Mouse (Mus musculus): ENCODE measurements around the gene Ttyh1. TPM values are rescaled to one million over a fixed set of nuclear protein-coding genes. Genes with fewer than 3 reads are reported as not detected.
A peak's percentile ranks its signal among the peaks of the same experiment; 100 is the strongest.
"Not testable (repeated sequence)": the region's sequence is repeated elsewhere in the genome, so short reads cannot be mapped to it uniquely, and the experiment has no call there.

The Ttyh1 gene
- polyA plus RNA-seq, 1 experiment from 2014 or later, result 1.1 TPM

GRCm38 (mm10) chr7:4154356-4154755 lies 35.1 kb downstream of the Ttyh1 start:
- no peak for DNase-seq (ENCODE audit: low spot score)
- Histone ChIP-seq H3K4me2 (replicated peaks; ENCODE audit: low read depth, low read length) (no peak overlapping the region), H3K9ac (replicated peaks; ENCODE audit: low read depth) (no peak overlapping the region), H3K4me3 (ENCODE audit: low read depth, low read length) (no peak overlapping the region), H3K4me1 (ENCODE audit: insufficient read depth, low read depth, low read length) (no peaks in the 10 kb centered on the region), H3K27me3 (replicated peaks; ENCODE audit: insufficient read depth, low read length) (no peaks in the 10 kb centered on the region), H3K27ac (ENCODE audit: low read length) (no peak overlapping the region), H3K9me3 (ENCODE audit: low read length) (no peaks in the 10 kb centered on the region), H3K36me3 (ENCODE audit: insufficient read depth, low read length) (no peaks in the 10 kb centered on the region)
- 86% methylated on average over 5 of the region's 5 CpGs for whole genome bisulfite sequencing
- TF ChIP-seq EP300 (IDR thresholded peaks at IDR 0.05) (no peak), CTCF (IDR thresholded peaks at IDR 0.05) (no peak)
- ATAC-seq, result no peak

DNA sequence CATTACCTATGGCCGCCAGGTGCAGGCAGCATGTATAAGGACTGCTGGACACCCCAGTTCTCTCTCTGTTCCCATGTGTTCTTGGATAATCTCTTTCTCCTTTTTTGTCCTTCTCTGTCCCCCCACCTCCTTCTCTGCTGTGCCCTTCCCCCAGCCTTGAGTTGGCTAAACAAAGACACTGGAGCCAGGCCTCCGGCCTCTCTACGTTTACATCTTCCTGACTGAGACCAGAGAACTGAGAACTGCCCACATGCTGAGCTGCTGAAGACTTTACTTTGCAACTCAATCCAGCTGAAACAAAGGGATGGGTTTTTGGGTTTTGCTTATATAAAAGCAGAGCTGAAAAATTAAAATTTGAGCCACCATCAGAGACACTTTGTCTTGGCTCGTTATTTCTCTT lies 35.8 kb downstream of the Ttyh1 start:
- H3K4me2 ChIP-seq (replicated peaks; ENCODE audit: low read depth, low read length), result no peak overlapping the region
- no peak for DNase-seq (ENCODE audit: low spot score)
- no peak for ATAC-seq
- H3K27me3 ChIP-seq (replicated peaks; ENCODE audit: insufficient read depth, low read length), result no peaks in the 10 kb centered on the region
- no peak overlapping the region for H3K27ac ChIP-seq (ENCODE audit: low read length)
- H3K9me3 ChIP-seq (ENCODE audit: low read length), result no peaks in the 10 kb centered on the region
- H3K9ac ChIP-seq (replicated peaks; ENCODE audit: low read depth), result no peak overlapping the region
- no peak for TF ChIP-seq CTCF (IDR thresholded peaks at IDR 0.05)
- TF ChIP-seq EP300 (IDR thresholded peaks at IDR 0.05), result no peak
- H3K36me3 ChIP-seq (ENCODE audit: insufficient read depth, low read length), result no peaks in the 10 kb centered on the region
- no peak overlapping the region for H3K4me3 ChIP-seq (ENCODE audit: low read depth, low read length)
- 50% methylated on average over 4 of the region's 4 CpGs for WGBS
- no peaks in the 10 kb centered on the region for H3K4me1 ChIP-seq (ENCODE audit: insufficient read depth, low read depth, low read length)

GRCm38 (mm10) chr7:4161596-4161995 lies 42.4 kb downstream of the Ttyh1 start:
- H3K27ac ChIP-seq (ENCODE audit: low read length); H3K36me3 ChIP-seq (ENCODE audit: insufficient read depth, low read length); H3K4me1 ChIP-seq (ENCODE audit: insufficient read depth, low read depth, low read length); H3K9me3 ChIP-seq (ENCODE audit: low read length); DNase-seq (ENCODE audit: low spot score); H3K9ac ChIP-seq (replicated peaks; ENCODE audit: low read depth); H3K4me2 ChIP-seq (replicated peaks; ENCODE audit: low read depth, low read length); H3K4me3 ChIP-seq (ENCODE audit: low read depth, low read length); ATAC-seq; H3K27me3 ChIP-seq (replicated peaks; ENCODE audit: insufficient read depth, low read length): not testable (repeated sequence)
- 94% methylated on average over 4 of the region's 4 CpGs for WGBS
- TF ChIP-seq CTCF (IDR thresholded peaks at IDR 0.05), result peak; percentile 11; the same call in 1 of the 2 replicates

GRCm38 (mm10) chr7:4163571-4164072 lies 44.4 kb downstream of the Ttyh1 start:
- no peaks in the 10 kb centered on the region for H3K9me3 ChIP-seq (ENCODE audit: low read length)
- TF ChIP-seq EP300 (IDR thresholded peaks at IDR 0.05) (no peak), CTCF (IDR thresholded peaks at IDR 0.05) (no peak)
- no peaks in the 10 kb centered on the region for H3K36me3 ChIP-seq (ENCODE audit: insufficient read depth, low read length)
- H3K27ac ChIP-seq (ENCODE audit: low read length), result peak overlapping the region; percentile 71
- peak overlapping the region; percentile 54 for H3K4me3 ChIP-seq (ENCODE audit: low read depth, low read length)
- peak; percentile 57 for ATAC-seq
- H3K27me3 ChIP-seq (replicated peaks; ENCODE audit: insufficient read depth, low read length), result no peaks in the 10 kb centered on the region
- peak; percentile 64 for DNase-seq (ENCODE audit: low spot score)
- H3K4me2 ChIP-seq (replicated peaks; ENCODE audit: low read depth, low read length), result peak overlapping the region; percentile 85
- H3K9ac ChIP-seq (replicated peaks; ENCODE audit: low read depth), result peak overlapping the region; percentile 55
- 0% methylated on average over 11 of the region's 11 CpGs for WGBS
- H3K4me1 ChIP-seq (ENCODE audit: insufficient read depth, low read depth, low read length), result no peaks in the 10 kb centered on the region; the same call in 1 of the 2 replicates

GRCm38 (mm10) chr7:4164090-4164910 lies 45.1 kb downstream of the Ttyh1 start, which contains the start of gene Cdc42ep5:
Gene Cdc42ep5, minus strand, starts transcription at chr7:4164860.
- peak; percentile 90 for DNase-seq (ENCODE audit: low spot score)
- Histone ChIP-seq H3K4me3 (ENCODE audit: low read depth, low read length) (peak within 1 kb of the TSS; percentile 54), H3K9ac (replicated peaks; ENCODE audit: low read depth) (peak within 1 kb of the TSS; percentile 55), H3K27ac (ENCODE audit: low read length) (peak within 1 kb of the TSS; percentile 71), H3K4me1 (ENCODE audit: insufficient read depth, low read depth, low read length) (no peaks in the 10 kb centered on the region; the same call in 1 of the 2 replicates), H3K9me3 (ENCODE audit: low read length) (no peaks in the 10 kb centered on the region), H3K4me2 (replicated peaks; ENCODE audit: low read depth, low read length) (peak within 1 kb of the TSS; percentile 85), H3K36me3 (ENCODE audit: insufficient read depth, low read length) (no peaks in the 10 kb centered on the region), H3K27me3 (replicated peaks; ENCODE audit: insufficient read depth, low read length) (no peaks in the 10 kb centered on the region)
- peak; percentile 94 for ATAC-seq
- TF ChIP-seq EP300 (IDR thresholded peaks at IDR 0.05), result 0 out of 2 replicates have a peak, but pooled peaks have one; percentile 17
- no peak for TF ChIP-seq CTCF (IDR thresholded peaks at IDR 0.05)
- WGBS, result under 1% methylated on average over 19 of the region's 20 CpGs

GRCm38 (mm10) chr7:4165286-4165685 lies 46.1 kb downstream of the Ttyh1 start:
- no peak for TF ChIP-seq EP300 (IDR thresholded peaks at IDR 0.05)
- TF ChIP-seq CTCF (IDR thresholded peaks at IDR 0.05), result no peak
- H3K9ac ChIP-seq (replicated peaks; ENCODE audit: low read depth), result no peak overlapping the region
- ATAC-seq, result no peak
- WGBS, result 13% methylated on average over 3 of the region's 3 CpGs
- H3K4me1 ChIP-seq (ENCODE audit: insufficient read depth, low read depth, low read length), result no peaks in the 10 kb centered on the region; the same call in 1 of the 2 replicates
- peak overlapping the region; percentile 85; the same call in 1 of the 2 replicates for H3K4me2 ChIP-seq (replicated peaks; ENCODE audit: low read depth, low read length)
- H3K4me3 ChIP-seq (ENCODE audit: low read depth, low read length), result no peak overlapping the region
- no peak for DNase-seq (ENCODE audit: low spot score)
- 0 out of 2 replicates have a peak overlapping the region, but pooled peaks have one; percentile 71 for H3K27ac ChIP-seq (ENCODE audit: low read length)
- no peaks in the 10 kb centered on the region for H3K27me3 ChIP-seq (replicated peaks; ENCODE audit: insufficient read depth, low read length)
- no peaks in the 10 kb centered on the region for H3K36me3 ChIP-seq (ENCODE audit: insufficient read depth, low read length)
- H3K9me3 ChIP-seq (ENCODE audit: low read length), result no peaks in the 10 kb centered on the region
